Mouse (Mus musculus) heart, postnatal 0 days (tissue): ENCODE measurements at regions not wholly inside any gene's neighbourhood (a gene's known extent, or its start where the extent isn't known, plus 50 kb on each side); places are given as distances from the start of the nearest gene placed in this dataset.

ENCODE experiments used
- ATAC-seq: fragments of 200-750 bp; cut with Nextera tagmentation; 2 replicates; pipeline ENCODE4 v1.8.0; 2017; ENCODE audit warnings: low read depth, moderate number of reproducible peaks, moderate library complexity; ENCODE audit not compliant: insufficient read depth
- DNase-seq: peaks from one replicate; pipeline ENCODE4 v3.0.0-alpha.2; 2016; ENCODE audit warnings: low spot score
- H3K27ac ChIP-seq: fragments of 300-500 bp; sonication (generic); 2 replicates; pipeline ENCODE4 v1.5.1; 2014; ENCODE audit warnings: low read depth, mild to moderate bottlenecking
- H3K27me3 ChIP-seq: fragments of 300-500 bp; sonication (generic); 2 replicates; pipeline ENCODE4 v1.6.1; 2014; ENCODE audit warnings: low read length, mixed read lengths; ENCODE audit not compliant: control insufficient read depth, insufficient read depth
- H3K36me3 ChIP-seq: fragments of 300-500 bp; sonication (generic); replicated peaks from 2 replicates; pipeline ENCODE4 v1.6.1; 2014; ENCODE audit warnings: low read length, mixed read lengths; ENCODE audit not compliant: control insufficient read depth, insufficient read depth
- H3K4me1 ChIP-seq: fragments of 300-500 bp; sonication (generic); 2 replicates; pipeline ENCODE4 v1.6.1; 2014; ENCODE audit warnings: antibody characterized with exemption; ENCODE audit not compliant: control insufficient read depth, insufficient read depth
- H3K4me2 ChIP-seq: fragments of 300-500 bp; sonication (generic); 2 replicates; pipeline ENCODE4 v1.6.1; 2014; ENCODE audit warnings: low read depth, mild to moderate bottlenecking, low read length, moderate library complexity
- H3K4me3 ChIP-seq: fragments of 300-500 bp; sonication (generic); 2 replicates; pipeline ENCODE4 v1.5.1; 2014; ENCODE audit warnings: low read depth, low read length
- H3K9ac ChIP-seq: fragments of 300-500 bp; sonication (generic); replicated peaks from 2 replicates; pipeline ENCODE4 v1.6.1; 2014; ENCODE audit warnings: low read depth, low read length, mixed read lengths
- H3K9me3 ChIP-seq: fragments of 300-500 bp; sonication (generic); replicated peaks from 2 replicates; pipeline ENCODE4 v1.6.1; 2016; ENCODE audit warnings: low read length; ENCODE audit not compliant: control insufficient read depth
- CTCF ChIP-seq: IDR thresholded peaks from 2 replicates; pipeline ENCODE4 v1.5.1; 2016; ENCODE audit warnings: antibody characterized with exemption, control low read depth, low read depth
- EP300 ChIP-seq: IDR thresholded peaks from 2 replicates; pipeline ENCODE4 v1.6.1; 2016; ENCODE audit warnings: antibody characterized with exemption, low read depth
- WGBS: fragments of 180-500 bp; shearing (Covaris S2); extraction: QIAGEN DNeasy Blood & Tissue Kit; methylation state at CpG from one replicate; pipeline ENCODE4 v1.1.7; 2014; 5-methylcytosine and 5-hydroxymethylcytosine counted together

GRCm38 (mm10) chr9:16772867-16773266, 271.8 kb upstream of the Fat3 start:
- ATAC-seq (no peak), DNase-seq (no peak)
- Histone ChIP-seq H3K27ac (no peak overlapping the region), H3K36me3 (no peaks in the 10 kb centered on the region), H3K4me2 (no peak overlapping the region), H3K4me1 (no peaks in the 10 kb centered on the region), H3K9me3 (no peaks in the 10 kb centered on the region), H3K9ac (no peak overlapping the region), H3K4me3 (no peak overlapping the region), H3K27me3 (no peaks in the 10 kb centered on the region)
- TF ChIP-seq EP300 (no peak), CTCF (no peak)

GRCm38 (mm10) chr9:16727653-16728052, 226.6 kb upstream of the Fat3 start:
- DNase-seq = no peak
- 67% methylated on average over 2 of the region's 2 CpGs for WGBS
- no peak for TF ChIP-seq CTCF
- TF ChIP-seq EP300 = no peak

DNA sequence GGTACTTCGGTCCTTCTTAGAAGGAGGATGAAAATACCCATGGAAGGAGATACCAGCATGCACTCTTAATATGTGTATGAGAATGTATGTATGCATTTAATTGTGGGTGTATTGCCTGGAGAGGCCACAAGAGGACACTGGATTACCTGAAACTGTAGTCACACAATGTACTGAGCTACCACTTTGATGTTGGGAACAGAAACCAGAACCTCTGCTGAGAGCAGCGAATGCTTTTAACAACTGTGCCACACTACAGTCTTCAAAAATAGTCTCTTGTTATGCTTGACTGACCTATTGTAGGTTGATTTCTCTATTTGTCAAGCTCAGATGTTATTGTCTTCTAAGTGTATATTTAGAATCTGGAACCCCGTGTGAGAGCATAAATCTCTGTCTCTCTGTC, 201.3 kb upstream of the Fat3 start:
- TF ChIP-seq EP300 = no peak
- TF ChIP-seq CTCF = no peak
- DNase-seq = no peak
- no peaks in the 10 kb centered on the region for H3K36me3 ChIP-seq
- no peaks in the 10 kb centered on the region for H3K9me3 ChIP-seq
- H3K4me3 ChIP-seq = no peak overlapping the region
- H3K4me1 ChIP-seq = no peaks in the 10 kb centered on the region
- no peak for ATAC-seq
- H3K27ac ChIP-seq = no peak overlapping the region
- H3K9ac ChIP-seq = no peak overlapping the region
- WGBS = 76% methylated on average over 3 of the region's 3 CpGs
- no peaks in the 10 kb centered on the region for H3K27me3 ChIP-seq
- no peak overlapping the region for H3K4me2 ChIP-seq

More at GRCm38 (mm10) chr9:16727653-16728052, 226.6 kb upstream of the Fat3 start:
- no peak for ATAC-seq
- Histone ChIP-seq H3K9ac (no peak overlapping the region), H3K4me3 (no peak overlapping the region), H3K27me3 (no peaks in the 10 kb centered on the region), H3K9me3 (no peaks in the 10 kb centered on the region), H3K4me2 (no peak overlapping the region), H3K36me3 (no peaks in the 10 kb centered on the region), H3K4me1 (no peaks in the 10 kb centered on the region), H3K27ac (no peak overlapping the region)

- no peaks in the 10 kb centered on the region for H3K4me1 ChIP-seq
- 75% methylated on average over 2 of the region's 2 CpGs for whole genome bisulfite sequencing
- H3K27me3 ChIP-seq = no peaks in the 10 kb centered on the region
- DNase-seq (no peak), ATAC-seq (no peak)
- H3K27ac ChIP-seq = no peak overlapping the region
- H3K9me3 ChIP-seq = no peaks in the 10 kb centered on the region
- no peaks in the 10 kb centered on the region for H3K36me3 ChIP-seq
- no peak overlapping the region for H3K4me3 ChIP-seq
- H3K4me2 ChIP-seq = no peak overlapping the region
- H3K9ac ChIP-seq = no peak overlapping the region
- TF ChIP-seq EP300 (no peak), CTCF (no peak)
These were observed 160.4 kb upstream of the Fat3 start for GRCm38 (mm10) chr9:16661527-16661926.

DNA sequence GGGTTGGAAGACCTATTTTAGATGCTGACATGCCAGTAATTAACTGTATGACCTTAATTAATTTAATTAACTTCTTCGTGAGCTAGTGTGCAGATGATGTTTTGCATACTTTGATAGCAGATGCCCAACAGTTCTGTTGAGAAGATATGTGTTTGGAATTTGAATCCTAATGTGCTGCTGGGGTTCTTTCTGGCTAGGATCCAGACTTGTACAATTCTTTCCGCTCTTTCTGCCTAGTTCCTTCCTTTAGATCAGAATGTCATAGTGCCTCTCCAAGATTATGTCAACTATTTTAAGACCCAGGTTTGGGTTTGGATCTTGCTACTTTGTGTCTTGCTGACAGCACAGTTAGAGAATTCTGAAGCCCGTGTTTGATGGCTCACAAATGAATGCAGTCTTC, 159.9 kb upstream of the Fat3 start:
- H3K4me1 ChIP-seq = no peaks in the 10 kb centered on the region
- no peak overlapping the region for H3K27ac ChIP-seq

More for the DNA sequence above, 159.9 kb upstream of the Fat3 start:
- H3K9me3 ChIP-seq = no peaks in the 10 kb centered on the region
- no peak for DNase-seq
- H3K4me2 ChIP-seq = no peak overlapping the region
- H3K27me3 ChIP-seq = no peaks in the 10 kb centered on the region
- H3K9ac ChIP-seq = no peak overlapping the region
- WGBS = 42% methylated on average over 3 of the region's 3 CpGs
- ATAC-seq = no peak
- no peak for TF ChIP-seq CTCF
- H3K4me3 ChIP-seq = no peak overlapping the region
- H3K36me3 ChIP-seq = no peaks in the 10 kb centered on the region
